Mouse (Mus musculus): ENCODE results near the gene Sorl1. TPM values are rescaled to one million over a fixed set of nuclear protein-coding genes. Genes with fewer than 3 reads are reported as not detected.

Gene Sorl1
- polyA plus RNA-seq, 1 experiment from 2014 or later, result 18.8 TPM

DNA sequence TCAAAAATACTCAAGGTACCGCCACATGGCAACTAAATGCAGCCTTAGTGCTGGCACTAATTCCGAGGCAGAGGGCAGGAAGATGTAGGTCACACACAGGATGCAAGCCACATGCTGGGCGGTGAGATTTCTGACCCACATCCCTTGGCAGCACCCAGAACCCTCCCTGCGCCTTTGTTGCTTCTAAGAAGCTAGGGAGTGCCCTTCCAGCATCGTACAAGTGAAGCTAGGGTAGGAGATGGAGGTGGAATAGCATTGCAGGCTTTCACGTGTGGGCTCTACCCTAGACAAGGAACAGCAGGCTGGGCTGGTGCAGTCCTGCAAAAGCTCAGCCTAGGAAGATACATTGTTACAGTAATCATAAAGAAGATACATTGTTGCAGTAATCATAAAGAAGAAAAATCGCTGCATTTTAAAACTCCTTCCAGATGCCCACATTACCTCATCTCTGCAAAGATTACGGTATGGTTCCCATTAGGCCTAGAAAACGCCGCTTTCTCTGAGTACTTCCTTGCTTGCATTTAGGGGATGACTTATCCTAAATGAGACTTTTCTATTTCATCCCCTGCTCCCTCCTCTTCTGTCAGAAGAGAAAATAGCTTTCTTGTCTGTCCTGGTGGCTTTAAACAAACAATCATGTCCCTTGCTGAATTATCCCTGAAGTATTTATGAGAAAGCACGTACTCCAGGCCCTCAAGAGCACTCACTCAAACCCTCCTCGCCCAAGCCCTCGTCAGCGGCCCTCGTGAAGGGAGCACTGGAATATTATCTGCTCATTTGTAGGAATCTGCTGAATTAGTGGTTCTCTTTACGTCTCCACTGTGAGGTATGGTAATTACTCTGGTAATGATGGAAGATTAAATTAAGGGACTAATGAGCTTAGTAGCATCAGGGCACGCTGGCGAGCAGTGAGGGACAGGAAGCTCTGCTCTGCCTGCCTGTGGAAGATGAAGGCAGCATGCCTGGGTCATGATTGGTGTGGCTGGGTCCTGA is 84.8 kb downstream of the Sorl1 start:
- Histone ChIP-seq H3K4me1 (peaks cover 5% of the 10 kb centered on the region; the same call in 1 of the 2 replicates), H3K27ac (replicated peaks) (no peak overlapping the region; the same call in 1 of the 2 replicates), H3K36me3 (peaks cover 8% of the 10 kb centered on the region), H3K9ac (replicated peaks) (no peak overlapping the region), H3K27me3 (no peaks in the 10 kb centered on the region), H3K4me2 (replicated peaks) (no peak overlapping the region), H3K4me3 (no peak overlapping the region), H3K9me3 (no peaks in the 10 kb centered on the region)
- ATAC-seq (replicated peaks), result no peak
- 47% methylated on average over 18 of the region's 18 CpGs for WGBS

DNA sequence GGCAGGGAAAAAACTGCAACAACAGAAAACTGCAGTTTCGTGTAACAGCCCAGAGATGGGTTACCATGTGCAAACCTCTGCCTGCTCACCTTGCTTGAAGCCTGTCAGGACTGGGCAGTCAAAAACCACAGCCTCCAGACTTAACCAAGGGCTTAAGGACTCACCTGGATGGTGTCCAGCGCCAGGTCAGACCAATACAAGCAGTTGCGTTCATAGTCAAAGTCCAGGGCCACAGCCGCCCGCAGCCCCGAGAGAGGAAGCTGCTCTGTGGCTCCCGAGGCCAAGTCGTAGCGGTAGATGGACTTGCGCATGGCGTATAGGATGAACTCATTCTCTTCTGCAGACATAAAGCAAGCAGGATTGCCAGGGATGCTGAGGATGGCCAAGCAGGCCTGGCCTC is 87.2 kb downstream of the Sorl1 start:
- Histone ChIP-seq H3K27me3 (no peaks in the 10 kb centered on the region), H3K4me2 (replicated peaks) (no peak overlapping the region)
- 95% methylated on average over 11 of the region's 11 CpGs for WGBS

DNA sequence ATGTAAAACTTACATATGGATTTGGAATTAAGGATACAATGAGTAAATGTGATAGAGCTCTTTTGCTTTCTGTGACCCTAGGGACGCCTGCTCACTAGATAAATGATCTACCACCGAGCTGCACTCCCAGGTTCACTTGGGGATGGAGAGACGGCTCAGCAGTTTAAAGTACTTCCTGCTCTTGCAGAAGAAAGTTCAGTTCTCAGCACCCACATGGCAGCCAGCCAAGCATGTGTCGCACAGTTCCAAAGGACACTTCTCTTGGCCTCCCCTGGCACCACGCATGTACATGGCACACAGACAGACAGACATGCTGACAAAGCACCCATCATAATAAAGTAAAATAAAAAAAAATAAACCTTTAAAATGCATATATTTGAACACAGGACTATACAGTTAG is 88.1 kb downstream of the Sorl1 start:
- Histone ChIP-seq H3K9ac (replicated peaks) (no peak overlapping the region), H3K27me3 (no peaks in the 10 kb centered on the region), H3K4me1 (peaks cover 5% of the 10 kb centered on the region; the same call in 1 of the 2 replicates), H3K27ac (replicated peaks) (no peak overlapping the region), H3K36me3 (peaks cover 6% of the 10 kb centered on the region; the same call in 1 of the 2 replicates), H3K4me2 (replicated peaks) (no peak overlapping the region), H3K9me3 (no peaks in the 10 kb centered on the region), H3K4me3 (no peak overlapping the region)
- no peak for ATAC-seq (replicated peaks)
- whole genome bisulfite sequencing, result 64% methylated on average over 5 of the region's 5 CpGs

More for the DNA sequence above, 87.2 kb downstream of the Sorl1 start:
- Histone ChIP-seq H3K9me3 (no peaks in the 10 kb centered on the region), H3K9ac (replicated peaks) (no peak overlapping the region), H3K36me3 (no peaks in the 10 kb centered on the region; the same call in 1 of the 2 replicates), H3K4me1 (peaks cover 5% of the 10 kb centered on the region; the same call in 1 of the 2 replicates), H3K4me3 (no peak overlapping the region), H3K27ac (replicated peaks) (no peak overlapping the region)
- no peak for ATAC-seq (replicated peaks)

GRCm38 (mm10) chr9:42035213-42035765 is 88.8 kb downstream of the Sorl1 start:
- Histone ChIP-seq H3K4me2 (replicated peaks) (no peak overlapping the region), H3K27me3 (no peaks in the 10 kb centered on the region), H3K4me3 (no peak overlapping the region), H3K36me3 (peaks cover 13% of the 10 kb centered on the region), H3K4me1 (peaks cover 5% of the 10 kb centered on the region; the same call in 1 of the 2 replicates), H3K27ac (replicated peaks) (no peak overlapping the region), H3K9me3 (no peaks in the 10 kb centered on the region), H3K9ac (replicated peaks) (no peak overlapping the region)
- 74% methylated on average over 12 of the region's 12 CpGs for WGBS
- no peak for ATAC-seq (replicated peaks)

DNA sequence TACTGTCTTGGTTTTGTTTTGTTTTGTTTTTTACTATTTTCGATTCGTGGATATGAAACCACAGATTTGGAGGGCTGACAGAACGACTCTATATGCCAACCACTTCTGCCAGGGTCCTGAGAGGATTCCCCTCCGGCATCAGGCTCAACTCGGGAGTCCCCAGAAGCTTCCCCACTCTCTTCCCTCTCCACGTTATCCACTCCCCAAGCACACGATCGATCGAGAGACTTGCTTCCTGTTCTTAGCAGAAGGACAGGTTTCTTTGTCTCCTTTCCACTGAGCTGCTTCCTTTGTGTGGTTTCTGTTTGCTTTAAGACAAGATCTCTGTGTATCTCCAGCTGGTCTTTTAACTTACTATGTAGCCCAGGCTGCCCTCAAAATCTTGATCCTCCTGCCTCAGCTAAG is 90.0 kb downstream of the Sorl1 start:
- Histone ChIP-seq H3K9ac (replicated peaks) (no peak overlapping the region), H3K4me3 (no peak overlapping the region), H3K4me1 (no peaks in the 10 kb centered on the region), H3K9me3 (no peaks in the 10 kb centered on the region), H3K36me3 (peaks cover 13% of the 10 kb centered on the region), H3K27me3 (no peaks in the 10 kb centered on the region), H3K27ac (replicated peaks) (no peak overlapping the region), H3K4me2 (replicated peaks) (no peak overlapping the region)
- no peak for ATAC-seq (replicated peaks)
- WGBS, result 60% methylated on average over 9 of the region's 9 CpGs

DNA sequence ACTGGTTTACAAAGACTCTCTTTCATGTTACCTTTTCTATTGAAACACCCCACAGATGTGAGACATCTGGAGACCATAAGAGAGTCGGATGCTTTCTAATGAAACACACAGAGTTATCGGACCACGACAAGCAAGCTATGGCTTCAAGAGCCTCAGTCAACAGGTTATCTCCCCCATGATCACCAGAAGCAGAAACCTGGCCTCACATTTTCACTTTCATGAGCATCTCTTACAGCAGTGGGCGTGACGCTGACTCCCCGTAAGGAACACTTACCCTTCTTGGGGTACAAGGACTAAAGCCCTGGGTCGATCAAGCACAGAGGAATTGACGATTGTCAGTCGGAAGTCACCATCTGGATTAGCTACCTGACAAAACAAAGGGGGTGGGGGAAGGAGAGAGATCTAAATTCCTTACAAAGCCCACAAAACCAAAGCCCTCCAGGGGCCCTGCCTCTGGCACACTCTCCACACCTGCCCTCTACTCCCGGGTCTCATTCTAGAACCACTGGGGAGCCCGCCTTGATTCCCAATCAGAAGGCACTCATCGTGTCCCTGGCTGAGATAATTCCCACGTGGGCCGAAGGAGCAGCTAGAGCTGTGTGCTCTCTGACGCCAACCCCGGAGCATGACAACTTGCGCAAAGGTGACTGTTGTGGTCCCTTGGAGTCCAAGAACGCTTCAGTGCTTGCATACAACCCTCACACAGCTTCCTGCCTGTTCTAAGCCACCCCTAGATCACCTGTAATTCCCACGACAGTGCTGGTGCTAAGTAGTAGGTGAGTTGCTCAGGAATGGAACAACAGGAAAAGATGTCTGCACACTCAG is 90.6 kb downstream of the Sorl1 start:
- Histone ChIP-seq H3K4me1 (no peaks in the 10 kb centered on the region), H3K27me3 (no peaks in the 10 kb centered on the region), H3K36me3 (peaks cover 13% of the 10 kb centered on the region), H3K4me2 (replicated peaks) (no peak overlapping the region), H3K9ac (replicated peaks) (no peak overlapping the region), H3K9me3 (no peaks in the 10 kb centered on the region), H3K27ac (replicated peaks) (no peak overlapping the region), H3K4me3 (no peak overlapping the region)
- no peak for ATAC-seq (replicated peaks)
- WGBS, result 47% methylated on average over 19 of the region's 19 CpGs

- no peak for ATAC-seq (replicated peaks)
- H3K9ac ChIP-seq (replicated peaks), result no peak overlapping the region
These were observed 91.7 kb downstream of the Sorl1 start for GRCm38 (mm10) chr9:42032419-42032818.

DNA sequence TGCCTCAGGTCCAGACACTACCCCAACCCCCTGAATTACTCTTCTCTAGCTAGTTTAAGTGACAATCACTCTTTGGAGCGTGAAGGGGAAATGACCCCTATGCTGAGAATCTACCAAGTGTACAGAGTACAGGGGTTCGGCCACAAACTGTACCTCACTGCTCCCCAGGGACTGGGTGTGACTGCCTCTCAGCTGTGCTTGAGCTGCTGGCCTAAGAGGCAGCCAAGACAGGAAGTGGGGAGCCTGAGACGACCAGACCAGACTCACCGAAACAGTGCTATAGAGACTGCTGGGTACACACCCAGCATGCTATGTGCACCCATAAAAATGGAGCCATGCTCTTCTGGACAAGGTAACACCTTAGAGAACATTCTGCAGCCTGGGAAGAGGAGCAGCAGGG is 95.3 kb downstream of the Sorl1 start:
- ATAC-seq (replicated peaks), result no peak
- Histone ChIP-seq H3K4me3 (no peak overlapping the region), H3K27ac (replicated peaks) (no peak overlapping the region), H3K4me1 (no peaks in the 10 kb centered on the region), H3K4me2 (replicated peaks) (no peak overlapping the region), H3K36me3 (peaks cover 15% of the 10 kb centered on the region), H3K9me3 (no peaks in the 10 kb centered on the region), H3K9ac (replicated peaks) (no peak overlapping the region), H3K27me3 (no peaks in the 10 kb centered on the region)
- 89% methylated on average over 4 of the region's 4 CpGs for WGBS

More at GRCm38 (mm10) chr9:42032419-42032818, 91.7 kb downstream of the Sorl1 start:
- Histone ChIP-seq H3K27me3 (no peaks in the 10 kb centered on the region), H3K4me1 (no peaks in the 10 kb centered on the region), H3K4me2 (replicated peaks) (no peak overlapping the region), H3K36me3 (peaks cover 13% of the 10 kb centered on the region), H3K9me3 (no peaks in the 10 kb centered on the region), H3K27ac (replicated peaks) (no peak overlapping the region), H3K4me3 (no peak overlapping the region)
- 72% methylated on average over 9 of the region's 9 CpGs for WGBS

DNA sequence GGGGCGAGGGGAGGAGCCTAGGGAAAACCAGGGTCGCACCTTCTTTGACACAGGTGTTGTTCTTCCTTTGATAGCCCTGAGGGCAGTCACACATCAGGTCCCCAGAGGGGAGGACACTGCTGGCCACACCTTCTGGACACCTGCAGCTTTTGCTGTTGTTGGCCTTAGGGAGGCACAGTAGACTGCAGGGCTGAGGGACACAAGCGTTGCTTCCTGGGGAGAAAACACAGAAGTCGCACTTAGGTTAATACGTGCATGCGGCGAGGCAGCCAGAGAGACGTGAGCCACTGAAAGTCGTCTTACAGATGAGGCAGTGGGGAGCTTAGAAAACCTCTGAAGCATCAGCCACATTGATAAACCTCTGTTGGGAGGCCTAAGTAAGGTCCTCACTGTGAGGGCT is 99.8 kb downstream of the Sorl1 start:
- H3K9ac ChIP-seq (replicated peaks), result no peak overlapping the region
- H3K4me1 ChIP-seq, result no peaks in the 10 kb centered on the region
- H3K4me3 ChIP-seq, result no peak overlapping the region
- H3K9me3 ChIP-seq, result no peaks in the 10 kb centered on the region
- H3K27ac ChIP-seq (replicated peaks), result no peak overlapping the region
- no peaks in the 10 kb centered on the region for H3K27me3 ChIP-seq
- no peak overlapping the region for H3K4me2 ChIP-seq (replicated peaks)
- H3K36me3 ChIP-seq, result peaks cover 11% of the 10 kb centered on the region; the same call in 1 of the 2 replicates
- 82% methylated on average over 9 of the region's 9 CpGs for WGBS
- ATAC-seq (replicated peaks), result no peak

GRCm38 (mm10) chr9:42023383-42023782 is 100.7 kb downstream of the Sorl1 start:
- 73% methylated on average over 3 of the region's 3 CpGs for WGBS

DNA sequence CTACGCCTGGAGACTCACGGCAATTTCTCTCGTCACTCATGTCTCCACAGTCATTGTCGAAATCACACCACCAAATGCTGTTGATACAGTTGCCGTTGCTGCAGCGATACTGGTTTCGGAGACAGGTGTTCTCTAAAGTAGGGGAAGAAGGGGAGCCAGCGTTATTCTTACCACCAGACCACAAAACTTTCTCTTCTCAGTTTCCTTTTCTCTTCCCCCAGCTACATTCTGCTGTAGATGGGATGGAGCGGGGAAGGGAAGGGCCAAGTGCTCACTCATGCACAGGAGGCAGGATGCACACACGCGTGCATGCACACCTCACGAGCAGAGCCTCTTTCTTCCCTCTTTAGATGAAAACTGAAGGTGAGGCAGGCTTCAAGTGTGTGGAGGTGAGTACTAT is 101.8 kb downstream of the Sorl1 start:
- Histone ChIP-seq H3K9ac (replicated peaks) (no peak overlapping the region), H3K27ac (replicated peaks) (no peak overlapping the region), H3K9me3 (no peaks in the 10 kb centered on the region), H3K27me3 (no peaks in the 10 kb centered on the region), H3K4me1 (no peaks in the 10 kb centered on the region), H3K4me3 (no peak overlapping the region), H3K4me2 (replicated peaks) (no peak overlapping the region), H3K36me3 (peaks cover 15% of the 10 kb centered on the region; the same call in 1 of the 2 replicates)
- ATAC-seq (replicated peaks), result no peak
- 93% methylated on average over 12 of the region's 12 CpGs for WGBS

More at GRCm38 (mm10) chr9:42023383-42023782, 100.7 kb downstream of the Sorl1 start:
- no peak for ATAC-seq (replicated peaks)
- no peak overlapping the region for H3K4me3 ChIP-seq
- no peaks in the 10 kb centered on the region for H3K9me3 ChIP-seq
- peaks cover 11% of the 10 kb centered on the region; the same call in 1 of the 2 replicates for H3K36me3 ChIP-seq
- no peak overlapping the region for H3K4me2 ChIP-seq (replicated peaks)
- no peaks in the 10 kb centered on the region for H3K27me3 ChIP-seq
- H3K9ac ChIP-seq (replicated peaks), result no peak overlapping the region
- H3K4me1 ChIP-seq, result no peaks in the 10 kb centered on the region
- no peak overlapping the region for H3K27ac ChIP-seq (replicated peaks)

All from forebrain, embryonic 15.5 days (tissue).